Mouse (Mus musculus) limb, embryonic 13.5 days (tissue): Measurements from ENCODE around the gene Crlf3. TPM values are rescaled to one million over a fixed set of nuclear protein-coding genes. Genes with fewer than 3 reads are reported as not detected.
A peak's percentile ranks its signal among the peaks of the same experiment; 100 is the strongest.

Source experiments
- ATAC-seq: fragments of 200-750 bp; cut with Nextera tagmentation; 2 replicates; pipeline ENCODE4 v1.8.0; 2017; ENCODE audit warnings: low read depth, moderate number of reproducible peaks, moderate TSS enrichment; ENCODE audit not compliant: low FRiP score
- H3K27ac ChIP-seq: fragments of 300-500 bp; sonication (generic); 2 replicates; pipeline ENCODE4 v1.5.1; 2015; ENCODE audit warnings: inconsistent platforms, mild to moderate bottlenecking, moderate library complexity
- H3K27me3 ChIP-seq: fragments of 300-500 bp; sonication (generic); 2 replicates; pipeline ENCODE4 v1.6.1; 2015; ENCODE audit warnings: mild to moderate bottlenecking, inconsistent platforms
- H3K36me3 ChIP-seq: fragments of 300-500 bp; sonication (generic); 2 replicates; pipeline ENCODE4 v1.6.1; 2015; ENCODE audit warnings: inconsistent platforms, mild to moderate bottlenecking, moderate library complexity
- H3K4me1 ChIP-seq: fragments of 300-500 bp; sonication (generic); 2 replicates; pipeline ENCODE4 v1.6.1; 2015; ENCODE audit warnings: inconsistent platforms
- H3K4me2 ChIP-seq: fragments of 300-500 bp; sonication (generic); replicated peaks from 2 replicates; pipeline ENCODE4 v1.6.1; 2015; ENCODE audit warnings: inconsistent platforms, mild to moderate bottlenecking, moderate library complexity
- H3K4me3 ChIP-seq: fragments of 300-500 bp; sonication (generic); 2 replicates; pipeline ENCODE4 v1.5.1; 2015; ENCODE audit warnings: moderate library complexity, mild to moderate bottlenecking, inconsistent platforms
- H3K9ac ChIP-seq: fragments of 300-500 bp; sonication (generic); 2 replicates; pipeline ENCODE4 v1.6.1; 2015; ENCODE audit warnings: mild to moderate bottlenecking, inconsistent platforms
- H3K9me3 ChIP-seq: fragments of 300-500 bp; sonication (generic); 2 replicates; pipeline ENCODE4 v1.6.1; 2016; ENCODE audit warnings: inconsistent platforms
- WGBS: fragments of 180-500 bp; shearing (Covaris S2); methylation state at CpG from one replicate; pipeline ENCODE4 v1.1.7; 2015; 5-methylcytosine and 5-hydroxymethylcytosine counted together
- polyA plus RNA-seq: library from polyadenylated mRNA; unstranded; fragments of >200 nt; fragmentation: Nextera tagmentation; extraction: Ambion mirVana; gene quantifications from 2 replicates; pipeline ENCODE4 v1.2.1, GENCODE M21; 2015

Gene Crlf3
- polyA plus RNA-seq, result 51.3 and 55.3 TPM in 2 replicates

DNA sequence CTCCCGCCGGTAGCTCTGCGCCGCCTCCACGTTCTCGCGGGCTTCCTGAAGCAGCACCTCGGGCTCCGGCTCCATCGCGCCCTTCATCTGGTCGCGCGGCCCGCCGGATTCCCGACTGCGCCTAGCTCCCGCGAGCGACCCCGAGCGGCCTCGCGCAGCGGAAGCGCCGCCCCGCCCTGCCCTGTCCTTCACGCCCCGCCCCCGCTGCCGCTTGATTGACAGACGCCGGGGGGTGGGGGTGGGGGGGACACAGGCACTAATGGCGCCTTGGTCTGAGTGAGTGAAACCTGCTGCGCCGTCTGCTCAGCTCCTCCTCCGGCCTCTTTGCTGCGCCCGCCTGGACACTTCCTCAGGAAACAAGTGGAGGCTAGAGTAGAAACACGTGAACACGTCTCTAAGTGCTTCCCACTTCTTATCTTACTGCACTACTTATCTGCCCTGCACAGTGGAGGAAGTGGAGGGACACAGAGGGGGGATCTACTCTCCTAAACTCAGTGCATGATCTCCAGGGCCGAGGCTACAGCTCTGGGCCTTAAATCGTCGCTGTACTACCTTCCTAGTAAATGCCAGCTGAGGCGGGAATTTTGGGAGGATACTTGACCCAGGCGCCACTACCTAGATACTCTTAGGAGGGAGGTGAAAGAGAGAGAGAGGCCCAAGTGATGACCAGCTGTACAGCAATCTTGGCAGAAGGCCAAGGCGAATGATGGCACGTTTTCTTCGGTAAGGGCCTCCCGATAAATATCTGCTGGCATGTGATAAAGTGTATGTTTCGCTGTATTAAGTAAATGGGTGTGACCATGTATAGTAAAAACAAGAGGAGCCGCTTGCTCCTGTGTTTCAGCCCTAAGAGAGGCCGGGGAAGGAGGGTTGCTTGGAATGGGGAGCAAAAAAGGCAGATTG is at the start of gene Crlf3:
Gene Crlf3, minus strand, starts transcription at position 166 of the 903 bp plus-strand sequence.
- peak; percentile 95 for ATAC-seq
- Histone ChIP-seq H3K9ac (peak within 1 kb of the TSS; percentile 98), H3K27ac (peak within 1 kb of the TSS; percentile 96), H3K36me3 (no peaks in the 10 kb centered on the region; the same call in 1 of the 2 replicates), H3K4me2 (peak within 1 kb of the TSS; percentile 73), H3K4me1 (peaks cover 19% of the 10 kb centered on the region), H3K4me3 (peak within 1 kb of the TSS; percentile 93), H3K9me3 (no peaks in the 10 kb centered on the region), H3K27me3 (no peaks in the 10 kb centered on the region)
- WGBS, result 6% methylated on average over 55 of the region's 55 CpGs

DNA sequence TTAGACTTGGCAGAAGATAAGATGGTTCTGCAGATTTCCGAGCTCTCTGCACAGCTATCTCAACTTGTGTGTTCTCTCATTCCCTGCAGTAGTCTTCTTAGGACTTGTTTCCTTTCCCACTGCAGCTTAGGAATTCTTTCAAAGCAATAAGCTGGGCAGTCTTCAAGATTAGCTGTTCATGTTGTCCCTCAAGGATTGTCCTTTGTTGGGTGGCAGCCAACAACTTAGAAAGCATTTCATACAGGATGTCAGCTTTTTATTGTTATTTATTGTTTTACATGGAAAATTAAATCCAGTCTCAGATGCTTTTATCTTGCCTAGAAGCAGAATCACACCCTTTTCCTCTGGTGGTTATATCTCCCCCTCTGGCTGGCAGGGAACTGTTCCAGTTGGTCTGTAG is 35.6 kb upstream of the Crlf3 start:
- Histone ChIP-seq H3K36me3 (peaks cover 71% of the 10 kb centered on the region), H3K27me3 (no peaks in the 10 kb centered on the region), H3K9me3 (0 out of 2 replicates have a peak, but pooled peaks cover under 1% of the 10 kb centered on the region), H3K27ac (no peak overlapping the region), H3K4me3 (no peak overlapping the region), H3K4me1 (no peaks in the 10 kb centered on the region), H3K9ac (no peak overlapping the region), H3K4me2 (no peak overlapping the region)
- no peak for ATAC-seq
- 88% methylated on average over 1 of the region's 1 CpGs for WGBS

DNA sequence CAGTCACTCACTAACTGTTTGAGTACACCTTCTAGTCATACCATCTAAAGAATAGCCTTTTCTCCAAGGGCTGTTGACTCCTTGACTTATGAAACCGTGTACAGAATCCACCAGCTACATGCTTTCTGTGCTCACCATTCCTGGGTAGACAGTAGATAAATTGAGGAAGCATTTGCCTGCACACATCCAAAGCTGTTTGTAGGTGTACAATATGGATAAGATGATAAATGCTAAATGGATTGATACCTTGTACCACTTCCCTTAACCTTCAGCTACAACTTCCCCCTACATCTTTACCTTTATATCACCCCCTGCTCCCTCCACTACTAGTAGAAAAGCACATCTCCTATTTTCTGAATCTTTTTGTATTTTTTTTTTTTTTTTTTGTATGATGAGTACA is 23.6 kb upstream of the Crlf3 start:
- H3K36me3 ChIP-seq, result peaks cover 65% of the 10 kb centered on the region
- H3K9me3 ChIP-seq, result no peaks in the 10 kb centered on the region

DNA sequence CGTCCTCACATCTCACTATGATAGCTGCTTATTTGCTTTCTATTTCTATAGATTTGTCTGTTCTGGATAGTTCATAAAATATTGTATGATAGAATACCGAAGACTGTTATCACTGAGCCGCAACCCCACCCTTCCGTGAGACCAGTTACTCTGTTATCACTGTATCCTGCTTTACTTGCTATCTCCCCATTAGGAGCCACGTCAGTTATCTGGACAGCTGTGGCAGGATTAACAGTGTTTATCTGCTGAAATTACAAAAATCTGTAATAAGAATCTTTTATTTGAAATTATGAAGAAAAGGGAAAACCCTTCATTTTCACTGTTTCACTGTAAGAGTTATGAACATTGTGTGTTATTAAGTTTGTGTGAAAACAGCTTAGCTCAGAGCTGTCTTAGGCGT is 20.5 kb upstream of the Crlf3 start:
- H3K27ac ChIP-seq, result no peak overlapping the region
- WGBS, result 93% methylated on average over 6 of the region's 6 CpGs
- H3K27me3 ChIP-seq, result no peaks in the 10 kb centered on the region
- H3K4me2 ChIP-seq, result no peak overlapping the region
- H3K9ac ChIP-seq, result no peak overlapping the region
- no peak for ATAC-seq
- H3K4me1 ChIP-seq, result no peaks in the 10 kb centered on the region
- no peak overlapping the region for H3K4me3 ChIP-seq
- peaks cover 66% of the 10 kb centered on the region for H3K36me3 ChIP-seq
- no peaks in the 10 kb centered on the region for H3K9me3 ChIP-seq

More for the DNA sequence above, 23.6 kb upstream of the Crlf3 start:
- Histone ChIP-seq H3K9ac (no peak overlapping the region), H3K27me3 (no peaks in the 10 kb centered on the region), H3K4me3 (no peak overlapping the region), H3K4me1 (no peaks in the 10 kb centered on the region), H3K27ac (no peak overlapping the region), H3K4me2 (no peak overlapping the region)
- WGBS, result 88% methylated on average over 1 of the region's 1 CpGs
- ATAC-seq, result no peak

DNA sequence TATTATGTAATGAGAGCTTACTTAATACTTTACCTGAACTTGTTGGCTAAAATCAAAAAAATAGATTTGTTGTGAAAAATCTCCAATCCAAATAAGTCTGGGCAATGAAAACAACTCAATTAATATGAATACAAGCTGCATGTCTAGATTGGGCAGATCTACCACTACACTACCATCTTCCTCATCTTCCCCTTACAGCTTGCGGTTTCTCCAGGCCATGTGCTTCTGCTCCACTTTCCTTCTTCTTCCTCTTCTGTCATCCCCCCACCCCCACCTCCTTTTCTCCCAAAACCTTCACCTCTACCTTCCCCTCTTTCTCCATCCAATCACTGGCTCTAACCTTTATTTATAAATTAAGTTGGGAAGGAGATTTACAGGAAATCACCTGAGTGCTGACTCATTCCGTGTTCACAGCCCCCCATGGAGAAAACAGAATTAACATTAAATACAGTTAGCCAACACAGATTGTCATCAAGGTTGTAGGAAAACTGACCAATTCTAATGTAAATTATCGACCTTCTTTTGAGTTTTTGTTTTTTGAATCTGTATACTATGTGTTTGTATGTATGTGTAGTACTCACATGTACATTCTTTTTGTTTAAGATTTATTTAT is 17.8 kb upstream of the Crlf3 start:
- Histone ChIP-seq H3K9me3 (no peaks in the 10 kb centered on the region), H3K4me2 (no peak overlapping the region), H3K27me3 (no peaks in the 10 kb centered on the region), H3K9ac (no peak overlapping the region), H3K36me3 (peaks cover 65% of the 10 kb centered on the region), H3K27ac (no peak overlapping the region), H3K4me3 (no peak overlapping the region), H3K4me1 (no peaks in the 10 kb centered on the region)
- ATAC-seq, result no peak
- 91% methylated on average over 3 of the region's 3 CpGs for WGBS

DNA sequence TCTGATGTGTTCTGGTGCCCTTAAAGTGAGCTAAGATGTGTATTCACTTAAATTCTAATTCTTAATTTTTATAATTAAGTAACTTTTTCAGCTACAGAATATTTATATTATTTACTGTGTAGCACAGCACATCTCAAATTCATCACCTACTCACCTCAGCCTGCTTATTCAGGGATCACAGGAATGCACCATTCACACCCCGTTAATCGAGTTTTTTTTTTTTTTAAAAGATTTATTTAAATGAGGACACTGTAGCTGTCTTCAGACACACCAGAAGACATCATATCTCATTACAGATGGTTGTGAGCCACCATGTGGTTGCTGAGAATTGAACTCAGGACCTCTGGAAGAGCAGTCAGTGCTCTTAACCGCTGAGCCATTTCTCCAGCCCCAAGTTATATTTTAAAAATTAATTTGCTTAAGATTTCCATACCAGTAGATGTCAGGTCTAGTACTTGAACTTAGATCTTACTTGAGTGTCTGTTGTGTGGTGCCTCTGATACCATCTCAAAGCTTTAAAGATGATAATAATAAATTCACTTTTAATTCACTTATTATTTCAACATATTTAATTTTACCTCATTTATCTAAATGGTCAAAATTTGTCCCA is 9.9 kb upstream of the Crlf3 start:
- H3K27ac ChIP-seq, result no peak overlapping the region
- WGBS, result 71% methylated on average over 3 of the region's 3 CpGs
- H3K9ac ChIP-seq, result peak overlapping the region; percentile 96; the same call in 1 of the 2 replicates
- H3K9me3 ChIP-seq, result no peaks in the 10 kb centered on the region
- peak overlapping the region; percentile 88 for H3K4me2 ChIP-seq
- H3K4me1 ChIP-seq, result peaks cover 11% of the 10 kb centered on the region
- peak overlapping the region; percentile 98 for H3K4me3 ChIP-seq
- peaks cover 14% of the 10 kb centered on the region for H3K36me3 ChIP-seq
- ATAC-seq, result no peak
- H3K27me3 ChIP-seq, result no peaks in the 10 kb centered on the region

DNA sequence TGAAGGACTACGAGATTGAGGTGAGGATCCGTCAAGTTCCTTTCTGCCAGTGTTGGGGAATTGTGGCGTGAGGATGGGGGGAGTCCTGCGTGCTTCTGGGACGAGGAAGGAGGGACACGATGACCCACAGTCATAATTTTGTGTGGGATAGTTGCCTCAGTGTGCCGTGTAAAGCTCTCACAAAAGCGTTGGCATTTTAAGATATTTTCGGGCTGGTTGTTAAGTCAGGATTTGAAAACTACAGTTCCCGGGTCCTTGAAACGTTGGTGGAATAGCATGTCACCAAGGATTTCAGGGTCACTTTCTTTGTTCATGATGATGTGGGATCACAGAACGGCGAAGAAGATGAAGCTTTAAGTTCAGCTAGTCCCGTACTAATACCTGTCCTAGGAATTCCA is 9.0 kb upstream of the Crlf3 start:
- H3K4me3 ChIP-seq, result peak overlapping the region; percentile 98
- no peaks in the 10 kb centered on the region for H3K9me3 ChIP-seq
- H3K4me2 ChIP-seq, result peak overlapping the region; percentile 88
- WGBS, result under 1% methylated on average over 14 of the region's 14 CpGs
- peaks cover 6% of the 10 kb centered on the region; the same call in 1 of the 2 replicates for H3K36me3 ChIP-seq
- ATAC-seq, result no peak; the same call in 1 of the 2 replicates
- H3K4me1 ChIP-seq, result peaks cover 11% of the 10 kb centered on the region
- no peaks in the 10 kb centered on the region for H3K27me3 ChIP-seq
- H3K9ac ChIP-seq, result peak overlapping the region; percentile 96
- peak overlapping the region; percentile 70; the same call in 1 of the 2 replicates for H3K27ac ChIP-seq

DNA sequence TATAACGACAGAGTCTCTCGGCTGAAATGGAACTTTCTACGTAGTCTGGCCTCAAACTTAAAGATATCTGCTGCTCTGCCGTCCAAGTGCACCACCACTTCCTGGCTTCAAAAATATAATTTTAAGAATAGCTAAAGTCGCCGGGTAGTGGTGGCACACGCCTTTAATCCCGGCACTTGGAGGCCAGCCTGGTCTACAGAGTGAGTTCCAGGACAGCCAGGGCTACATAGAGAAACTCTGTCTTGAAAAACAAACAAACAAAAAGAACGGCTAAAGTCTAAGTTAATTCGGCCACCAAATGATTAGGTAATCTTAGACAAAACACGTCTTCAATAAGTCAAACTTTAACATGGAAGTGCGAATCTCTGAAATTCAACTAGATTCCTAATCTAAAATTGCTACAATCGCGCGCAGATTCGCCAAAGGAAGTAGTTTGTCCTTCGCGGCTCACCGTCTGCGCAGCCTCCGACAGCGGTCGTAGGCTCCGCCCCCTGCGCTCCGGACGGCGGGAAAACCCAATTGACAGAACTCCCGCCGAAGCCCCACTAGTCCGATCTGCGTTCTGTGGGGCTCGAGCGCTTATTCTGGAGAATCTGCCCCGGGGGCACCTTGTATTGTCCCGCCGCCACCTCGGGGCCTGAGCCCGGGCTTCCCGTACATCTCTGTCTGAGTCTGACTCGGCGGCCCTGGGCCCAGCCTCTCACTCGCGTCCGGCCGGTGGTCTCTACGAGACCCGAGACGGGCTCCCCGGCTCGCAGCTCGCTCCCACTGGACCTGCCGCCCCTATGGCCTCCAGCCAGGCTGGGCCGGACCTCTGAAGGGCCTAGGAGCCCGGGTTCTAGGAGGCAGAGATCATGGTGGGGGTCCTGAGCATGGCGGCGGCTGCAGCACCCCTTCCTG is 8.4 kb upstream of the Crlf3 start, which contains the start of gene Atad5:
Gene Atad5, plus strand, starts transcription at position 484 of the 900 bp plus-strand sequence.
- peak within 1 kb of the TSS; percentile 96 for H3K9ac ChIP-seq
- peak within 1 kb of the TSS; percentile 88 for H3K4me2 ChIP-seq
- WGBS, result 6% methylated on average over 57 of the region's 57 CpGs
- H3K27me3 ChIP-seq, result no peaks in the 10 kb centered on the region
- H3K9me3 ChIP-seq, result no peaks in the 10 kb centered on the region
- peak; percentile 74 for ATAC-seq
- peaks cover 11% of the 10 kb centered on the region for H3K4me1 ChIP-seq
- H3K27ac ChIP-seq, result peak within 1 kb of the TSS; percentile 70
- H3K36me3 ChIP-seq, result no peaks in the 10 kb centered on the region
- peak within 1 kb of the TSS; percentile 98 for H3K4me3 ChIP-seq

DNA sequence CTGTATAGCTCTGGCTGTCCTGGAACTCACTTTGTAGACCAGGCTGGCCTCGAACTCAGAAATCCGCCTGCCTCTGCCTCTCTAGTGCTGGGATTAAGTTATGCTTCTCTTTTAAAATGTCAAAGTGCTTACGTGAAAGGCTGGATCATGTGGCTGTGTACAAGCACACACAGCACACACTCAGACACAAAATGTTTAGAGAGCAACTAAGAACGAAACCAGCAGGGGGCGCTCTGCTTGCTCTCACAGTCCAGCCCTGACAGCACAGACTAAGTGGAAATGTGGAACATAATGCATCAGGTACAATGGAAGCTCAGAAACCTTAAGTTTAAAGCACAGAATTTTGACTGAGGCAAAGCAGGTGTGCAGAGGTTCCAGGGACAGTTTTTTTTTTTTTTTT is 6.1 kb upstream of the Crlf3 start:
- no peaks in the 10 kb centered on the region for H3K27me3 ChIP-seq
- 5% methylated on average over 5 of the region's 5 CpGs for WGBS
- no peak overlapping the region for H3K4me3 ChIP-seq
- H3K27ac ChIP-seq, result no peak overlapping the region
- H3K4me1 ChIP-seq, result peaks cover 11% of the 10 kb centered on the region
- no peaks in the 10 kb centered on the region for H3K9me3 ChIP-seq
- no peak overlapping the region for H3K9ac ChIP-seq
- H3K36me3 ChIP-seq, result no peaks in the 10 kb centered on the region
- H3K4me2 ChIP-seq, result no peak overlapping the region
- ATAC-seq, result peak; percentile 22; the same call in 1 of the 2 replicates

DNA sequence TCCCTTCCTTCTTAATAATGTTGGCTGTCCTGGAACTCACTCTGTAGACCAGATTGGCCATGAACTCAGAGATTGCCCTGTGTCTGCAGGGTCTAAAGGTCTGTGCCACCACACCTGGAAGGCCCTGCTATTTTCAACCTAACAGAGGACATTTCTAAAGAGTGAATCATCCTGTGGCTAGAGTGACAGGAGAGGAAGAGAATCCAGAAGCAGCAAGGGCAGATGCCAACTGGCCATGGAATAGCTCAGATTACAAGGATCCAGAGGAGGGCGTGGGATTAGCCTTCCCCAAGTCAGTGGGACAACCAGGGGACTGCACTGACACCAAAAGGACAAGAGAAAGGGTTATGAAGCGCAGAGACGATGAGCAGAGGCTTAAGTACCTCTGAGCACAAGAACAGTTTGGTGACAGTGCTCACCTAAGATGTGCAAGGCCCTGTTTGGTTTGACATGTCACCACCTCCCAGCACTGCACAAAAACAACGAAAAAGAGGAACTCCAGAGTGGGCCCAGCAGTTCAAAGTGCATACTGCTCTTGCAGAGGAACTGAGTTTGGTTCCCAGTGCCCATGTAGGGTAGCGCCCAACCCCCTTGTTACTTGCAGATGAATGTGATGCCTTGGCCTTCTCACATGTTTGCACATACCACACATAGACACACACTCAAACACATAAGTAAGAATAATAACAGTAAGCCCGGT is 4.7 kb upstream of the Crlf3 start:
- Histone ChIP-seq H3K9me3 (no peaks in the 10 kb centered on the region), H3K36me3 (no peaks in the 10 kb centered on the region), H3K9ac (no peak overlapping the region), H3K4me3 (no peak overlapping the region), H3K4me2 (no peak overlapping the region), H3K27ac (no peak overlapping the region), H3K27me3 (no peaks in the 10 kb centered on the region), H3K4me1 (peaks cover 16% of the 10 kb centered on the region)
- 71% methylated on average over 6 of the region's 6 CpGs for WGBS
- ATAC-seq, result no peak
